Mouse (Mus musculus) liver, postnatal 0 days (tissue): Measurements from ENCODE around the gene Pth2r. TPM values are rescaled to one million over a fixed set of nuclear protein-coding genes. Genes with fewer than 3 reads are reported as not detected.

Experiments used
- ATAC-seq: fragments of 200-750 bp; cut with Nextera tagmentation; 2 replicates; pipeline ENCODE4 v1.8.0; 2017; ENCODE audit warnings: mild to moderate bottlenecking, moderate library complexity
- DNase-seq: peaks from one replicate; pipeline ENCODE4 v3.0.0-alpha.2; 2016
- H3K27ac ChIP-seq: fragments of 300-500 bp; sonication (generic); 2 replicates; pipeline ENCODE4 v1.5.1; 2014; ENCODE audit warnings: antibody characterized with exemption, moderate library complexity, mild to moderate bottlenecking, low read depth
- H3K27me3 ChIP-seq: fragments of 300-500 bp; sonication (generic); 2 replicates; pipeline ENCODE4 v1.6.1; 2014; ENCODE audit warnings: low read length, control low read depth, mixed read lengths; ENCODE audit not compliant: insufficient read depth
- H3K36me3 ChIP-seq: fragments of 300-500 bp; sonication (generic); replicated peaks from 2 replicates; pipeline ENCODE4 v1.6.1; 2014; ENCODE audit warnings: mild to moderate bottlenecking, control low read depth, low read length, moderate library complexity, mixed read lengths; ENCODE audit not compliant: insufficient read depth
- H3K4me1 ChIP-seq: fragments of 300-500 bp; sonication (generic); 2 replicates; pipeline ENCODE4 v1.6.1; 2014; ENCODE audit warnings: antibody characterized with exemption, mild to moderate bottlenecking, control low read depth; ENCODE audit not compliant: insufficient read depth
- H3K4me2 ChIP-seq: fragments of 300-500 bp; sonication (generic); 2 replicates; pipeline ENCODE4 v1.6.1; 2014; ENCODE audit warnings: low read depth, mild to moderate bottlenecking, low read length, moderate library complexity, mixed read lengths
- H3K4me3 ChIP-seq: fragments of 300-500 bp; sonication (generic); 2 replicates; pipeline ENCODE4 v1.5.1; 2014; ENCODE audit warnings: low read depth, low read length
- H3K9ac ChIP-seq: fragments of 300-500 bp; sonication (generic); replicated peaks from 2 replicates; pipeline ENCODE4 v1.6.1; 2014; ENCODE audit warnings: mild to moderate bottlenecking, moderate library complexity
- H3K9me3 ChIP-seq: fragments of 300-500 bp; sonication (generic); 2 replicates; pipeline ENCODE4 v1.6.1; 2016; ENCODE audit warnings: mild to moderate bottlenecking, control low read depth, low read length, mixed read lengths
- CTCF ChIP-seq: sonication (generic); IDR thresholded peaks from 2 replicates; pipeline ENCODE4 v1.5.1; 2016; ENCODE audit warnings: antibody characterized with exemption, low read depth
- EP300 ChIP-seq: IDR thresholded peaks from 2 replicates; pipeline ENCODE4 v1.6.1; 2016; ENCODE audit warnings: antibody characterized with exemption, low read depth, mild to moderate bottlenecking
- WGBS: fragments of 180-500 bp; shearing (Covaris S2); extraction: QIAGEN DNeasy Blood & Tissue Kit; methylation state at CpG from one replicate; pipeline ENCODE4 v1.1.7; 2014; ENCODE audit not compliant: insufficient replicate concordance; 5-methylcytosine and 5-hydroxymethylcytosine counted together
- polyA plus RNA-seq: library from polyadenylated mRNA; unstranded; fragments of >200 nt; fragmentation: Nextera tagmentation; extraction: Ambion mirVana; gene quantifications from 2 replicates; pipeline ENCODE4 v1.2.1, GENCODE M21; 2015

The Pth2r gene
- polyA plus RNA-seq, 1 experiment from 2014 or later = 0.06 TPM

GRCm38 (mm10) chr1:65420909-65421308, 139.1 kb downstream of the Pth2r start:
- H3K9me3 ChIP-seq = no peaks in the 10 kb centered on the region
- no peak overlapping the region for H3K4me3 ChIP-seq
- H3K4me1 ChIP-seq = no peaks in the 10 kb centered on the region
- ATAC-seq (no peak), DNase-seq (no peak)
- H3K4me2 ChIP-seq = no peak overlapping the region
- no peak for TF ChIP-seq EP300
- TF ChIP-seq CTCF = no peak
- no peak overlapping the region for H3K9ac ChIP-seq
- 83% methylated on average over 2 of the region's 2 CpGs for WGBS
- H3K36me3 ChIP-seq = no peaks in the 10 kb centered on the region
- H3K27me3 ChIP-seq = no peaks in the 10 kb centered on the region
- H3K27ac ChIP-seq = no peak overlapping the region

- Histone ChIP-seq H3K36me3 (no peaks in the 10 kb centered on the region), H3K4me1 (no peaks in the 10 kb centered on the region), H3K9me3 (no peaks in the 10 kb centered on the region), H3K9ac (no peak overlapping the region), H3K4me2 (no peak overlapping the region), H3K27ac (no peak overlapping the region), H3K27me3 (no peaks in the 10 kb centered on the region), H3K4me3 (no peak overlapping the region)
- TF ChIP-seq EP300 (no peak), CTCF (no peak)
- no peak for DNase-seq
- ATAC-seq = no peak
These were observed 140.7 kb downstream of the Pth2r start for GRCm38 (mm10) chr1:65422501-65423010.

Other genes with a start within 250 kb of the Pth2r start
- not detected in 2 replicates for gene Akr1cl, start 249.3 kb upstream of the Pth2r start, polyA plus RNA-seq
- gene Cryge, start 230.9 kb upstream of the Pth2r start, polyA plus RNA-seq = not detected in 2 replicates
- gene Crygd, start 218.6 kb upstream of the Pth2r start, polyA plus RNA-seq = not detected in 2 replicates
- gene Crygc, start 208.4 kb upstream of the Pth2r start, polyA plus RNA-seq = not detected in 2 replicates
- gene Crygb, start 199.8 kb upstream of the Pth2r start, polyA plus RNA-seq = not detected in 2 replicates
- gene Cryga, start 178.7 kb upstream of the Pth2r start, polyA plus RNA-seq = not detected in 2 replicates
- gene Gm28845, start 162.5 kb upstream of the Pth2r start, polyA plus RNA-seq = not detected in 2 replicates
- 0.12 and 0.19 TPM in 2 replicates for gene D630023F18Rik, start 158.8 kb upstream of the Pth2r start, polyA plus RNA-seq
- gene Idh1, start 95.6 kb upstream of the Pth2r start, polyA plus RNA-seq = 120 and 121 TPM in 2 replicates
- gene Pikfyve, start 95.4 kb upstream of the Pth2r start, polyA plus RNA-seq = 3.4 and 3.6 TPM in 2 replicates